Comparison of ENCODE assay signal across 12 mouse cellular contexts in genomic region chr14:74797386-74798062, GRCm38 (mm10).
A peak's percentile ranks its signal among the peaks of the same experiment; 100 is the strongest.
DNase-seq lines count a peak whose midpoint lies in the region; ATAC-seq lines count a peak whose summit lies in the region.
"Had no signal": no experiment of that assay in that cellular context is flagged by ENCODE, and none has a peak within 500 bp of the region (broad histone marks: within the 10 kb centered on the region; RNA-seq: fewer than 3 reads in every experiment).

No protein-coding gene starts in this region.

- H3K4me3 ChIP-seq in neural tube, embryonic 11.5 days (ENCODE audit: low read depth, low read length), result no peak overlapping the region
- H3K4me3 ChIP-seq in hindbrain, embryonic 11.5 days (ENCODE audit: low read depth, low read length), result no peak overlapping the region
- no peak overlapping the region for H3K4me3 ChIP-seq in midbrain, embryonic 14.5 days (replicated peaks; ENCODE audit: low read depth, low read length)
- H3K4me3 ChIP-seq: embryonic facial prominence, embryonic 12.5 days; heart, embryonic 13.5 days had no signal

- no peaks in the 10 kb centered on the region for H3K9me3 ChIP-seq in neural tube, embryonic 11.5 days (ENCODE audit: control insufficient read depth, low read length)
- no peaks in the 10 kb centered on the region for H3K9me3 ChIP-seq in hindbrain, embryonic 11.5 days (ENCODE audit: control insufficient read depth, low read length)
- no peaks in the 10 kb centered on the region for H3K9me3 ChIP-seq in midbrain, embryonic 14.5 days (ENCODE audit: control insufficient read depth, low read length)
- H3K9me3 ChIP-seq: G1E had no signal

- peak overlapping the region; percentile 64; the same call in 1 of the 2 replicates for H3K27ac ChIP-seq in neural tube, embryonic 11.5 days (ENCODE audit: low read depth, low read length)
- H3K27ac ChIP-seq in hindbrain, embryonic 11.5 days (ENCODE audit: low read depth, low read length), result peak overlapping the region; percentile 68
- H3K27ac ChIP-seq in midbrain, embryonic 14.5 days (replicated peaks; ENCODE audit: low read depth, low read length), result peak overlapping the region; percentile 87
- H3K27ac ChIP-seq: embryonic facial prominence, embryonic 12.5 days; heart, embryonic 13.5 days had no signal

- peak; percentile 56 for DNase-seq in neural tube, embryonic 11.5 days (ENCODE audit: low spot score)
- no peak for DNase-seq in neural tube, embryonic 10.5 days (ENCODE audit: extremely low spot score, low spot score)
- DNase-seq in hindbrain, embryonic 11.5 days (ENCODE audit: low spot score), result peak; percentile 14
- no peak for DNase-seq in midbrain, embryonic 14.5 days
- DNase-seq in yolk sac, embryonic 10.5 days (ENCODE audit: low spot score), result no peak
- no peak for DNase-seq in testis, postnatal 14 days (ENCODE audit: low spot score)
- no peak for DNase-seq in right cerebral cortex, adult 2 months (ENCODE audit: low spot score in 2 of 2)
- DNase-seq: cerebellum, adult 11 months; kidney, adult 2 months had no signal

- no peak overlapping the region for H3K4me2 ChIP-seq in neural tube, embryonic 11.5 days (ENCODE audit: low read depth)
- no peak overlapping the region for H3K4me2 ChIP-seq in hindbrain, embryonic 11.5 days (replicated peaks; ENCODE audit: low read depth, low read length)
- peak overlapping the region; percentile 23 for H3K4me2 ChIP-seq in midbrain, embryonic 14.5 days (ENCODE audit: low read length)
- H3K4me2 ChIP-seq: embryonic facial prominence, embryonic 12.5 days; heart, embryonic 13.5 days had no signal

- H3K9ac ChIP-seq in neural tube, embryonic 11.5 days (ENCODE audit: low read length), result no peak overlapping the region
- no peak overlapping the region for H3K9ac ChIP-seq in hindbrain, embryonic 11.5 days (ENCODE audit: low read depth, low read length)
- H3K9ac ChIP-seq in midbrain, embryonic 14.5 days (replicated peaks; ENCODE audit: low read length), result no peak overlapping the region
- H3K9ac ChIP-seq: embryonic facial prominence, embryonic 12.5 days; heart, embryonic 13.5 days had no signal

- no peaks in the 10 kb centered on the region for H3K27me3 ChIP-seq in neural tube, embryonic 11.5 days (ENCODE audit: control insufficient read depth, insufficient read depth, low read length)
- H3K27me3 ChIP-seq in hindbrain, embryonic 11.5 days (ENCODE audit: control insufficient read depth, insufficient read depth, low read length), result no peaks in the 10 kb centered on the region
- H3K27me3 ChIP-seq in midbrain, embryonic 14.5 days (ENCODE audit: control insufficient read depth, insufficient read depth, low read length), result no peaks in the 10 kb centered on the region
- H3K27me3 ChIP-seq: embryonic facial prominence, embryonic 12.5 days; heart, embryonic 13.5 days had no signal

- ATAC-seq in neural tube, embryonic 11.5 days (ENCODE audit: insufficient read depth, low FRiP score, low TSS enrichment), result peak; percentile 83
- peak; percentile 77 for ATAC-seq in hindbrain, embryonic 11.5 days (ENCODE audit: low FRiP score)
- ATAC-seq in midbrain, embryonic 14.5 days (ENCODE audit: low FRiP score, low TSS enrichment), result peak; percentile 50; the same call in 1 of the 2 replicates

- H3K4me1 ChIP-seq in neural tube, embryonic 11.5 days (ENCODE audit: control insufficient read depth, insufficient read depth, low read length), result peaks cover 10% of the 10 kb centered on the region
- peaks cover 8% of the 10 kb centered on the region; the same call in 1 of the 2 replicates for H3K4me1 ChIP-seq in hindbrain, embryonic 11.5 days (replicated peaks; ENCODE audit: control insufficient read depth, insufficient read depth, low read length)
- peaks cover 18% of the 10 kb centered on the region for H3K4me1 ChIP-seq in midbrain, embryonic 14.5 days (ENCODE audit: control insufficient read depth, insufficient read depth, low read length)
- H3K4me1 ChIP-seq: embryonic facial prominence, embryonic 12.5 days had no signal

- WGBS in neural tube, embryonic 11.5 days, result 87% methylated on average over 10 of the region's 10 CpGs
- 77% methylated on average over 10 of the region's 10 CpGs for WGBS in hindbrain, embryonic 11.5 days
- WGBS in midbrain, embryonic 14.5 days, result 72% methylated on average over 10 of the region's 10 CpGs

- no peaks in the 10 kb centered on the region for H3K36me3 ChIP-seq in neural tube, embryonic 11.5 days (ENCODE audit: control insufficient read depth, insufficient read depth, low read length)
- no peaks in the 10 kb centered on the region for H3K36me3 ChIP-seq in hindbrain, embryonic 11.5 days (ENCODE audit: control insufficient read depth, insufficient read depth, low read length)
- peaks cover 7% of the 10 kb centered on the region; the same call in 1 of the 2 replicates for H3K36me3 ChIP-seq in midbrain, embryonic 14.5 days (ENCODE audit: control insufficient read depth, insufficient read depth, low read length)
- H3K36me3 ChIP-seq: G1E had no signal

Comparison
In these comparisons a context has a peak if more than half of its experiments do, and no peak if none do; other contexts are left out.
1. DNase-seq: peak in neural tube, embryonic 11.5 days (single experiment) and hindbrain, embryonic 11.5 days (single experiment); none in neural tube, embryonic 10.5 days (single experiment), midbrain, embryonic 14.5 days (single experiment), yolk sac, embryonic 10.5 days (single experiment), testis, postnatal 14 days (single experiment) and right cerebral cortex, adult 2 months (0 of 2).
2. Peak in every context shown above with its lines, with median percentiles within 50 percentile points of each other: ATAC-seq and H3K27ac ChIP-seq.